Mouse (Mus musculus) T-helper 17 cell (primary cell): Measurements from ENCODE around the gene B3gnt3.

Experiments
- in situ Hi-C, 2 experiments: fragments of 300-600 bp; cut with MboI, MseI; formaldehyde crosslinking; loops; 1 replicate in 1 of 2; 2 replicates in 1 of 2; pipeline ENCODE4 v1.15.1; 2025; ENCODE audit warnings: high pct_unique_total_duplicates in 2 of 2

B3gnt3 gene

GRCm38 (mm10) chr8:71659751-71660150 lies 41.8 kb downstream of the B3gnt3 start:
- in situ Hi-C loops, result loop anchor here (5.0 to 10.0 kb wide), 3 partner anchors 57 to 1655 kb away; partner anchors contain the start of genes Nxnl1 (in 1 of the 2) and Slc27a1 (in 1 of the 2)

GRCm38 (mm10) chr8:71658515-71659049 lies 43.0 kb downstream of the B3gnt3 start:
- in situ Hi-C loops, result loop anchor here (5.0 to 10.0 kb wide), 2 partner anchors 56 to 1656 kb away; no protein-coding TSS in a partner anchor

GRCm38 (mm10) chr8:71657816-71658215 lies 43.8 kb downstream of the B3gnt3 start:
- in situ Hi-C loops, result loop anchor here (5.0 to 10.0 kb wide), 2 partner anchors 56 to 1657 kb away; no protein-coding TSS in a partner anchor

- in situ Hi-C loops, result loop anchor here in 1 of 2 experiments (5.0 to 10.0 kb wide), 2 partner anchors 1282 to 1660 kb away; partner anchors contain the start of gene Comp
These were observed 47.0 kb downstream of the B3gnt3 start for GRCm38 (mm10) chr8:71654600-71654999.

GRCm38 (mm10) chr8:71645510-71645909 lies 56.1 kb downstream of the B3gnt3 start:
- in situ Hi-C loops, result no loop called here
